Mouse (Mus musculus): ENCODE measurements around the gene Hist1h2ab. TPM values are rescaled to one million over a fixed set of nuclear protein-coding genes. Genes with fewer than 3 reads are reported as not detected.

Gene Hist1h2ab
- polyA plus RNA-seq, 1 experiment from 2014 or later, result 6.8 TPM

- WGBS, result 84% methylated on average over 5 of the region's 5 CpGs
- Histone ChIP-seq H3K36me3 (ENCODE audit: control insufficient read depth, insufficient read depth, low read length) (no peaks in the 10 kb centered on the region), H3K4me2 (ENCODE audit: low read length) (no peak overlapping the region), H3K27ac (ENCODE audit: low read depth, low read length) (no peak overlapping the region), H3K27me3 (replicated peaks; ENCODE audit: control insufficient read depth, insufficient read depth, low read length) (no peaks in the 10 kb centered on the region), H3K9ac (ENCODE audit: low read depth, low read length) (no peak overlapping the region), H3K4me1 (ENCODE audit: control insufficient read depth, insufficient read depth, low read depth, low read length) (no peaks in the 10 kb centered on the region), H3K4me3 (ENCODE audit: low read length) (no peak overlapping the region), H3K9me3 (ENCODE audit: control insufficient read depth, low read length) (no peaks in the 10 kb centered on the region)
- no peak for ATAC-seq
Observed at GRCm38 (mm10) chr13:23799405-23799804, 48.5 kb downstream of the Hist1h2ab start.

Small RNA genes within 50 kb of the gene (microRNA-seq; reads per million reads assigned to microRNA genes)
- not detected for gene Gm44314
- gene Gm44484, result not detected

Other genes starting within 250 kb of the Hist1h2ab start
- gene Hist1h4h, start 220.1 kb upstream of the Hist1h2ab start, polyA plus RNA-seq (2015; fragmentation: Nextera tagmentation; extraction: Ambion mirVana), result 2.6 and 2.7 TPM in 2 replicates
- gene Hist1h2af, start 217.2 kb upstream of the Hist1h2ab start, polyA plus RNA-seq (2015; fragmentation: Nextera tagmentation; extraction: Ambion mirVana), result not detected in 2 replicates
- 0.66 TPM in 1 of 2 replicates, not detected in the other for gene Hist1h3g, start 215.7 kb upstream of the Hist1h2ab start, polyA plus RNA-seq (2015; fragmentation: Nextera tagmentation; extraction: Ambion mirVana)
- gene Hist1h2bh, start 207.7 kb upstream of the Hist1h2ab start, polyA plus RNA-seq (2015; fragmentation: Nextera tagmentation; extraction: Ambion mirVana), result 0.16 and 0.29 TPM in 2 replicates
- not detected in 2 replicates for gene Hist1h3f, start 207.1 kb upstream of the Hist1h2ab start, polyA plus RNA-seq (2015; fragmentation: Nextera tagmentation; extraction: Ambion mirVana)
- gene Hist1h4f, start 199.5 kb upstream of the Hist1h2ab start, polyA plus RNA-seq (2015; fragmentation: Nextera tagmentation; extraction: Ambion mirVana), result 0.59 TPM in 1 of 2 replicates, not detected in the other
- gene Hist1h1d, start 197.9 kb upstream of the Hist1h2ab start, polyA plus RNA-seq (2015; fragmentation: Nextera tagmentation; extraction: Ambion mirVana), result 0.07 and 0.10 TPM in 2 replicates
- 0.85 and 0.97 TPM in 2 replicates for gene Hist1h3e, start 188.8 kb upstream of the Hist1h2ab start, polyA plus RNA-seq (2015; fragmentation: Nextera tagmentation; extraction: Ambion mirVana)
- 9.4 and 14.5 TPM in 2 replicates for gene Hist1h2ae, start 179.9 kb upstream of the Hist1h2ab start, polyA plus RNA-seq (2015; fragmentation: Nextera tagmentation; extraction: Ambion mirVana)
- gene Hist1h2bg, start 179.7 kb upstream of the Hist1h2ab start, polyA plus RNA-seq (2015; fragmentation: Nextera tagmentation; extraction: Ambion mirVana), result 0.79 and 1.4 TPM in 2 replicates
- 0.44 and 0.67 TPM in 2 replicates for gene Hist1h2bf, start 176.9 kb upstream of the Hist1h2ab start, polyA plus RNA-seq (2015; fragmentation: Nextera tagmentation; extraction: Ambion mirVana)
- 0.57 and 1.3 TPM in 2 replicates for gene Hist1h2ad, start 176.7 kb upstream of the Hist1h2ab start, polyA plus RNA-seq (2015; fragmentation: Nextera tagmentation; extraction: Ambion mirVana)
- gene Hist1h3d, start 175.4 kb upstream of the Hist1h2ab start, polyA plus RNA-seq (2015; fragmentation: Nextera tagmentation; extraction: Ambion mirVana), result 0.85 and 1.3 TPM in 2 replicates
- 27.6 and 30.0 TPM in 2 replicates for gene Hist1h4d, start 169.5 kb upstream of the Hist1h2ab start, polyA plus RNA-seq (2015; fragmentation: Nextera tagmentation; extraction: Ambion mirVana)
- 1.0 and 1.1 TPM in 2 replicates for gene Hist1h2be, start 130.0 kb upstream of the Hist1h2ab start, polyA plus RNA-seq (2015; fragmentation: Nextera tagmentation; extraction: Ambion mirVana)
- 4.0 and 5.0 TPM in 2 replicates for gene Hist1h1e, start 128.6 kb upstream of the Hist1h2ab start, polyA plus RNA-seq (2015; fragmentation: Nextera tagmentation; extraction: Ambion mirVana)
- 0.26 and 0.30 TPM in 2 replicates for gene Hist1h2ac, start 67.2 kb upstream of the Hist1h2ab start, polyA plus RNA-seq (2015; fragmentation: Nextera tagmentation; extraction: Ambion mirVana)
- 20.4 and 24.8 TPM in 2 replicates for gene Hist1h2bc, start 66.9 kb upstream of the Hist1h2ab start, polyA plus RNA-seq (2015; fragmentation: Nextera tagmentation; extraction: Ambion mirVana)
- gene Hist1h1t, start 55.3 kb upstream of the Hist1h2ab start, polyA plus RNA-seq (2015; fragmentation: Nextera tagmentation; extraction: Ambion mirVana), result not detected in 2 replicates
- gene Hist1h4c, start 52.7 kb upstream of the Hist1h2ab start, polyA plus RNA-seq (2015; fragmentation: Nextera tagmentation; extraction: Ambion mirVana), result 2.0 and 2.5 TPM in 2 replicates
- gene Hfe, start 40.3 kb upstream of the Hist1h2ab start, polyA plus RNA-seq (2015; fragmentation: Nextera tagmentation; extraction: Ambion mirVana), result 5.4 and 6.7 TPM in 2 replicates
- 8.6 and 10.8 TPM in 2 replicates for gene Hist1h1c, start 12.3 kb upstream of the Hist1h2ab start, polyA plus RNA-seq (2015; fragmentation: Nextera tagmentation; extraction: Ambion mirVana)
- gene Hist1h3c, start 5.5 kb upstream of the Hist1h2ab start, polyA plus RNA-seq (2015; fragmentation: Nextera tagmentation; extraction: Ambion mirVana), result 0.70 and 1.2 TPM in 2 replicates
- gene Hist1h2bb, start 4.4 kb upstream of the Hist1h2ab start, polyA plus RNA-seq (2015; fragmentation: Nextera tagmentation; extraction: Ambion mirVana), result 0.49 and 0.66 TPM in 2 replicates
- gene Hist1h3b, start 1.1 kb downstream of the Hist1h2ab start, polyA plus RNA-seq (2015; fragmentation: Nextera tagmentation; extraction: Ambion mirVana), result 1.7 and 2.7 TPM in 2 replicates
- 1.1 TPM in 1 of 2 replicates, not detected in the other for gene Hist1h4b, start 5.9 kb downstream of the Hist1h2ab start, polyA plus RNA-seq (2015; fragmentation: Nextera tagmentation; extraction: Ambion mirVana)
- not detected in 2 replicates for gene Hist1h4a, start 10.1 kb downstream of the Hist1h2ab start, polyA plus RNA-seq (2015; fragmentation: Nextera tagmentation; extraction: Ambion mirVana)
- gene Hist1h3a, start 11.3 kb downstream of the Hist1h2ab start, polyA plus RNA-seq (2015; fragmentation: Nextera tagmentation; extraction: Ambion mirVana), result 0.89 and 1.2 TPM in 2 replicates
- gene Hist1h1a, start 12.5 kb downstream of the Hist1h2ab start, polyA plus RNA-seq (2015; fragmentation: Nextera tagmentation; extraction: Ambion mirVana), result 0.44 TPM in 1 of 2 replicates, not detected in the other
- gene Trim38, start 18.8 kb downstream of the Hist1h2ab start, polyA plus RNA-seq (2015; fragmentation: Nextera tagmentation; extraction: Ambion mirVana), result 0.07 TPM in 1 of 2 replicates, not detected in the other
- not detected in 2 replicates for gene Slc17a2, start 55.9 kb downstream of the Hist1h2ab start, polyA plus RNA-seq (2015; fragmentation: Nextera tagmentation; extraction: Ambion mirVana)
- gene Slc17a3, start 88.3 kb downstream of the Hist1h2ab start, polyA plus RNA-seq (2015; fragmentation: Nextera tagmentation; extraction: Ambion mirVana), result not detected in 2 replicates
- gene Slc17a1, start 116.6 kb downstream of the Hist1h2ab start, polyA plus RNA-seq (2015; fragmentation: Nextera tagmentation; extraction: Ambion mirVana), result not detected in 2 replicates
- gene Slc17a4, start 163.9 kb downstream of the Hist1h2ab start, polyA plus RNA-seq (2015; fragmentation: Nextera tagmentation; extraction: Ambion mirVana), result not detected in 2 replicates
- not detected in 2 replicates for gene Hist1h2ba, start 183.0 kb downstream of the Hist1h2ab start, polyA plus RNA-seq (2015; fragmentation: Nextera tagmentation; extraction: Ambion mirVana)
- not detected in 2 replicates for gene Hist1h2aa, start 183.3 kb downstream of the Hist1h2ab start, polyA plus RNA-seq (2015; fragmentation: Nextera tagmentation; extraction: Ambion mirVana)
- gene Scgn, start 240.1 kb downstream of the Hist1h2ab start, polyA plus RNA-seq (2015; fragmentation: Nextera tagmentation; extraction: Ambion mirVana), result 0.68 and 1.7 TPM in 2 replicates